Mouse (Mus musculus) kidney, adult 9 months (tissue): ENCODE measurements around the gene Nars2.
"Not testable (repeated sequence)": the region's sequence is repeated elsewhere in the genome, so short reads cannot be mapped to it uniquely, and the experiment has no call there.

Experiments used
- DNase-seq: peaks from one replicate; pipeline ENCODE4 v3.0.0; 2022

Nars2 gene

GRCm38 (mm10) chr7:96951281-96952051 is at the start of gene Nars2:
TSS of gene Nars2 (plus strand) at chr7:96951505.
- DNase-seq, result peak; percentile 94

GRCm38 (mm10) chr7:96902183-96902582 is 49.1 kb upstream of the Nars2 start:
- DNase-seq, result no peak

- DNase-seq, result no peak
These were observed 48.0 kb upstream of the Nars2 start for GRCm38 (mm10) chr7:96903088-96903985.

- DNase-seq, result no peak
These were observed 46.9 kb upstream of the Nars2 start for GRCm38 (mm10) chr7:96904442-96904841.

- DNase-seq, result no peak
These were observed 46.4 kb upstream of the Nars2 start for GRCm38 (mm10) chr7:96904936-96905335.

- DNase-seq, result no peak
These were observed 45.9 kb upstream of the Nars2 start for GRCm38 (mm10) chr7:96905422-96905821.

- DNase-seq, result no peak
These were observed 45.1 kb upstream of the Nars2 start for GRCm38 (mm10) chr7:96906216-96906615.

- DNase-seq, result no peak
These were observed 43.2 kb upstream of the Nars2 start for GRCm38 (mm10) chr7:96907971-96908680.

GRCm38 (mm10) chr7:96909856-96910255 is 41.4 kb upstream of the Nars2 start:
- peak; percentile 8 for DNase-seq

- no peak for DNase-seq
These were observed 40.9 kb upstream of the Nars2 start for GRCm38 (mm10) chr7:96910310-96910960.

- peak; percentile 85 for DNase-seq
These were observed 37.3 kb upstream of the Nars2 start for GRCm38 (mm10) chr7:96914031-96914430.

- peak; percentile 81 for DNase-seq
These were observed 35.7 kb upstream of the Nars2 start for GRCm38 (mm10) chr7:96915452-96916105.

- DNase-seq, result no peak
These were observed 30.7 kb upstream of the Nars2 start for GRCm38 (mm10) chr7:96920447-96921095.

GRCm38 (mm10) chr7:96922927-96923326 is 28.4 kb upstream of the Nars2 start:
- DNase-seq, result no peak

GRCm38 (mm10) chr7:96943715-96944377 is 7.5 kb upstream of the Nars2 start:
- no peak for DNase-seq

GRCm38 (mm10) chr7:96946501-96946900 is 4.8 kb upstream of the Nars2 start:
- DNase-seq, result not testable (repeated sequence)

- peak; percentile 34 for DNase-seq
These were observed 789 bp downstream of the Nars2 start for GRCm38 (mm10) chr7:96952094-96952493.

GRCm38 (mm10) chr7:96959168-96959567 is 7.9 kb downstream of the Nars2 start:
- no peak for DNase-seq

GRCm38 (mm10) chr7:96967188-96967587 is 15.9 kb downstream of the Nars2 start:
- no peak for DNase-seq

GRCm38 (mm10) chr7:96970359-96970758 is 19.1 kb downstream of the Nars2 start:
- peak; percentile 66 for DNase-seq
